Mouse (Mus musculus) lung, embryonic 15.5 days (tissue): Measurements from ENCODE around the gene Mta3. TPM values are rescaled to one million over a fixed set of nuclear protein-coding genes. Genes with fewer than 3 reads are reported as not detected.

Source experiments
- ATAC-seq: fragments of 200-750 bp; cut with Nextera tagmentation; 2 replicates; pipeline ENCODE4 v1.8.0; 2017; ENCODE audit warnings: moderate number of reproducible peaks, borderline replicate concordance; ENCODE audit not compliant: low FRiP score, low TSS enrichment; ENCODE audit errors: extremely low read depth
- H3K27ac ChIP-seq: fragments of 300-500 bp; sonication (generic); 2 replicates; pipeline ENCODE4 v1.5.1; 2015; ENCODE audit warnings: moderate library complexity, mild to moderate bottlenecking, inconsistent platforms
- H3K27me3 ChIP-seq: fragments of 300-500 bp; sonication (generic); 2 replicates; pipeline ENCODE4 v1.6.1; 2015; ENCODE audit warnings: inconsistent platforms
- H3K36me3 ChIP-seq: fragments of 300-500 bp; sonication (generic); 2 replicates; pipeline ENCODE4 v1.6.1; 2015; ENCODE audit warnings: inconsistent platforms
- H3K4me1 ChIP-seq: fragments of 300-500 bp; sonication (generic); 2 replicates; pipeline ENCODE4 v1.6.1; 2015; ENCODE audit warnings: inconsistent platforms
- H3K4me2 ChIP-seq: fragments of 300-500 bp; sonication (generic); 2 replicates; pipeline ENCODE4 v1.6.1; 2015; ENCODE audit warnings: inconsistent platforms, mild to moderate bottlenecking, moderate library complexity
- H3K4me3 ChIP-seq: fragments of 300-500 bp; sonication (generic); 2 replicates; pipeline ENCODE4 v1.5.1; 2015; ENCODE audit warnings: mild to moderate bottlenecking, inconsistent platforms
- H3K9ac ChIP-seq: fragments of 300-500 bp; sonication (generic); 2 replicates; pipeline ENCODE4 v1.6.1; 2015; ENCODE audit warnings: inconsistent platforms
- H3K9me3 ChIP-seq: fragments of 300-500 bp; sonication (generic); 2 replicates; pipeline ENCODE4 v1.6.1; 2016; ENCODE audit warnings: inconsistent platforms
- WGBS: fragments of 180-500 bp; shearing (Covaris S2); methylation state at CpG from one replicate; pipeline ENCODE4 v1.1.7; 2015; 5-methylcytosine and 5-hydroxymethylcytosine counted together
- polyA plus RNA-seq: library from polyadenylated mRNA; unstranded; fragments of >200 nt; fragmentation: Nextera tagmentation; extraction: Ambion mirVana; gene quantifications from 2 replicates; pipeline ENCODE4 v1.2.1, GENCODE M21; 2015

The Mta3 gene
- polyA plus RNA-seq, 1 experiment from 2014 or later: 51.5 TPM

GRCm38 (mm10) chr17:83819503-83819902 is 113.5 kb downstream of the Mta3 start:
- Histone ChIP-seq H3K4me2 (no peak overlapping the region), H3K4me3 (no peak overlapping the region), H3K4me1 (0 out of 2 replicates have a peak, but pooled peaks cover 7% of the 10 kb centered on the region), H3K27ac (no peak overlapping the region), H3K9ac (no peak overlapping the region), H3K9me3 (no peaks in the 10 kb centered on the region), H3K36me3 (no peaks in the 10 kb centered on the region; the same call in 1 of the 2 replicates), H3K27me3 (no peaks in the 10 kb centered on the region)
- WGBS: 42% methylated on average over 8 of the region's 8 CpGs
- ATAC-seq: peak; percentile 66; the same call in 1 of the 2 replicates

- Histone ChIP-seq H3K27ac (no peak overlapping the region), H3K4me1 (0 out of 2 replicates have a peak, but pooled peaks cover 7% of the 10 kb centered on the region), H3K9me3 (no peaks in the 10 kb centered on the region), H3K4me2 (no peak overlapping the region), H3K36me3 (no peaks in the 10 kb centered on the region; the same call in 1 of the 2 replicates), H3K4me3 (no peak overlapping the region), H3K9ac (no peak overlapping the region), H3K27me3 (no peaks in the 10 kb centered on the region)
- ATAC-seq: no peak
- WGBS: 78% methylated on average over 5 of the region's 5 CpGs
Measured at GRCm38 (mm10) chr17:83820701-83821100, 114.7 kb downstream of the Mta3 start.

GRCm38 (mm10) chr17:83821876-83822275 is 115.9 kb downstream of the Mta3 start:
- Histone ChIP-seq H3K9ac (no peak overlapping the region), H3K27ac (no peak overlapping the region), H3K27me3 (no peaks in the 10 kb centered on the region), H3K36me3 (no peaks in the 10 kb centered on the region), H3K4me3 (no peak overlapping the region), H3K4me2 (no peak overlapping the region), H3K4me1 (0 out of 2 replicates have a peak, but pooled peaks cover 7% of the 10 kb centered on the region), H3K9me3 (no peaks in the 10 kb centered on the region)
- WGBS: 81% methylated on average over 3 of the region's 3 CpGs
- no peak for ATAC-seq

- Histone ChIP-seq H3K4me2 (no peak overlapping the region), H3K9ac (no peak overlapping the region), H3K36me3 (no peaks in the 10 kb centered on the region), H3K27me3 (no peaks in the 10 kb centered on the region), H3K9me3 (no peaks in the 10 kb centered on the region), H3K4me1 (0 out of 2 replicates have a peak, but pooled peaks cover 2% of the 10 kb centered on the region), H3K4me3 (no peak overlapping the region), H3K27ac (no peak overlapping the region)
- WGBS: 82% methylated on average over 7 of the region's 7 CpGs
- ATAC-seq: no peak
Measured at GRCm38 (mm10) chr17:83823835-83824234, 117.9 kb downstream of the Mta3 start.

GRCm38 (mm10) chr17:83829356-83829755 is 123.4 kb downstream of the Mta3 start:
- Histone ChIP-seq H3K27ac (no peak overlapping the region), H3K27me3 (no peaks in the 10 kb centered on the region), H3K4me2 (no peak overlapping the region), H3K4me1 (0 out of 2 replicates have a peak, but pooled peaks cover 3% of the 10 kb centered on the region), H3K36me3 (no peaks in the 10 kb centered on the region), H3K9ac (no peak overlapping the region), H3K9me3 (no peaks in the 10 kb centered on the region), H3K4me3 (no peak overlapping the region)
- 58% methylated on average over 3 of the region's 3 CpGs for WGBS
- no peak for ATAC-seq

GRCm38 (mm10) chr17:83830616-83831292 is 124.8 kb downstream of the Mta3 start:
- H3K4me1 ChIP-seq: peaks cover 12% of the 10 kb centered on the region; the same call in 1 of the 2 replicates
- H3K4me2 ChIP-seq: no peak overlapping the region
- WGBS: 94% methylated on average over 4 of the region's 4 CpGs
- no peaks in the 10 kb centered on the region for H3K27me3 ChIP-seq
- H3K9me3 ChIP-seq: no peaks in the 10 kb centered on the region
- no peak overlapping the region for H3K4me3 ChIP-seq
- no peak overlapping the region for H3K9ac ChIP-seq
- H3K36me3 ChIP-seq: no peaks in the 10 kb centered on the region
- ATAC-seq: no peak
- no peak overlapping the region for H3K27ac ChIP-seq

GRCm38 (mm10) chr17:83834120-83834519 is 128.2 kb downstream of the Mta3 start:
- no peaks in the 10 kb centered on the region for H3K27me3 ChIP-seq
- H3K9me3 ChIP-seq: no peaks in the 10 kb centered on the region
- peaks cover 12% of the 10 kb centered on the region; the same call in 1 of the 2 replicates for H3K4me1 ChIP-seq
- no peak overlapping the region for H3K4me2 ChIP-seq
- ATAC-seq: no peak; the same call in 1 of the 2 replicates
- no peak overlapping the region for H3K27ac ChIP-seq
- H3K4me3 ChIP-seq: no peak overlapping the region
- WGBS: 13% methylated on average over 4 of the region's 4 CpGs
- no peaks in the 10 kb centered on the region for H3K36me3 ChIP-seq
- H3K9ac ChIP-seq: no peak overlapping the region

GRCm38 (mm10) chr17:83836048-83836447 is 130.1 kb downstream of the Mta3 start:
- Histone ChIP-seq H3K27ac (no peak overlapping the region), H3K36me3 (no peaks in the 10 kb centered on the region), H3K9me3 (no peaks in the 10 kb centered on the region), H3K4me3 (no peak overlapping the region), H3K4me1 (peaks cover 12% of the 10 kb centered on the region; the same call in 1 of the 2 replicates), H3K9ac (no peak overlapping the region), H3K4me2 (no peak overlapping the region), H3K27me3 (no peaks in the 10 kb centered on the region)
- ATAC-seq: no peak
- WGBS: 72% methylated on average over 3 of the region's 3 CpGs

- 65% methylated on average over 8 of the region's 8 CpGs for WGBS
- Histone ChIP-seq H3K4me1 (peaks cover 12% of the 10 kb centered on the region; the same call in 1 of the 2 replicates), H3K9ac (no peak overlapping the region), H3K27me3 (no peaks in the 10 kb centered on the region), H3K4me3 (no peak overlapping the region), H3K4me2 (no peak overlapping the region), H3K9me3 (no peaks in the 10 kb centered on the region), H3K36me3 (no peaks in the 10 kb centered on the region), H3K27ac (no peak overlapping the region)
- ATAC-seq: no peak
Measured at GRCm38 (mm10) chr17:83837659-83838190, 131.8 kb downstream of the Mta3 start.

- Histone ChIP-seq H3K4me1 (peaks cover 12% of the 10 kb centered on the region; the same call in 1 of the 2 replicates), H3K4me3 (no peak overlapping the region), H3K36me3 (no peaks in the 10 kb centered on the region), H3K9ac (no peak overlapping the region), H3K4me2 (no peak overlapping the region), H3K27me3 (no peaks in the 10 kb centered on the region), H3K27ac (no peak overlapping the region), H3K9me3 (no peaks in the 10 kb centered on the region)
- no peak for ATAC-seq
- WGBS: 60% methylated on average over 9 of the region's 9 CpGs
Measured at GRCm38 (mm10) chr17:83839132-83839531, 133.2 kb downstream of the Mta3 start.

GRCm38 (mm10) chr17:83841011-83841410 is 135.0 kb downstream of the Mta3 start:
- Histone ChIP-seq H3K27me3 (no peaks in the 10 kb centered on the region), H3K4me2 (no peak overlapping the region), H3K27ac (no peak overlapping the region), H3K9me3 (no peaks in the 10 kb centered on the region), H3K9ac (no peak overlapping the region), H3K36me3 (no peaks in the 10 kb centered on the region), H3K4me1 (no peaks in the 10 kb centered on the region), H3K4me3 (no peak overlapping the region)
- ATAC-seq: no peak
- 69% methylated on average over 5 of the region's 5 CpGs for WGBS

- no peak for ATAC-seq
- Histone ChIP-seq H3K4me2 (no peak overlapping the region), H3K9ac (no peak overlapping the region), H3K4me3 (no peak overlapping the region), H3K27me3 (no peaks in the 10 kb centered on the region), H3K9me3 (no peaks in the 10 kb centered on the region), H3K4me1 (no peaks in the 10 kb centered on the region), H3K27ac (no peak overlapping the region), H3K36me3 (no peaks in the 10 kb centered on the region)
- 59% methylated on average over 7 of the region's 7 CpGs for WGBS
Measured at GRCm38 (mm10) chr17:83843780-83844179, 137.8 kb downstream of the Mta3 start.
